Mouse (Mus musculus) fibroblast of lung, adult 2 months (primary cell): Measurements from ENCODE around the gene Hpgd.
A peak's percentile ranks its signal among the peaks of the same experiment; 100 is the strongest.
"Not testable (repeated sequence)": the region's sequence is repeated elsewhere in the genome, so short reads cannot be mapped to it uniquely, and the experiment has no call there.

Experiments
- DNase-seq: peaks from one replicate; pipeline ENCODE4 v3.0.0-alpha.2; 2011; ENCODE audit warnings: low read depth

The Hpgd gene

GRCm38 (mm10) chr8:56294373-56294877, at the start of gene Hpgd:
Gene Hpgd (plus strand): TSS chr8:56294585.
- DNase-seq: no peak

DNA sequence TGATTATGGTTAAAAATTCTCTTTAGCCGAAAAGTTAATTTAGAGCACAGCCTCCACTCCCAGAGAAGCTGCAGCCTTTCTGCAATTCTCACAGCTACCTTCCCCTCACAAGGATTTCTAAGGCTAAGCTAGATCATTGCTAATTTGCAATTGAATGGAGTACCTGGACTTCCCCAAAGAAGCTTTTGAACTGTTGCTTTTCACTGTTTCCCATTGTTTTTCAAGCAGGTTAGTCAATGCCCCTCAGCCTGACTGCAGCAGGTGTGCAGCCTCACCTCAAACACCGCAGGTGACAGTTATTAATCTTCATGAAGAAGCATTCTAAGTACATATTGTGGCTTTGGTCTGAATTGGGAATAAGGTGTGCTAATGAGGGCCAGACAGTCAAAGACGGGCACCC, 42.7 kb upstream of the Hpgd start:
- DNase-seq: not testable (repeated sequence)

DNA sequence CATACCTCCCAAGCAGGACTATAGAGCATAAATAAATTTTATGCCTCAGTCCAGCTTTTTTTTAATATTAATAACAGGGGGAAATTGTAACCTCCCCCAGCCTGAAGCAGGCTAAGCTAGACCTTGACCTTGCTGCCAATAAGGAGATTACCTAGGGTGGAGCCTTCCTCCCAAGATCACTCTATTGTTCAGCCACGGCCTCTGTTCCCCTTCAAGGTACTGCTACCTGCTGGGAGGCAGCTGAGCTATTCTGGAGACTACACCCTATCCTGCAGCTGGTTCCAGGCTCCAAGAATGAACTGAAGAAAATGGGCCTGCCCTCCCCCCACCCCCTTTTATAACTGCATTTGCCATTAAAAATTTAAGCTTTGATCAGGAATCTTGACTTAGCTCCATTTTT, 42.1 kb upstream of the Hpgd start:
- no peak for DNase-seq

- DNase-seq: no peak
These were observed 33.2 kb upstream of the Hpgd start for GRCm38 (mm10) chr8:56261190-56261589.

- DNase-seq: no peak
These were observed 24.4 kb upstream of the Hpgd start for GRCm38 (mm10) chr8:56269687-56270663.

GRCm38 (mm10) chr8:56272934-56273333, 21.5 kb upstream of the Hpgd start:
- DNase-seq: no peak

GRCm38 (mm10) chr8:56275316-56275715, 19.1 kb upstream of the Hpgd start:
- DNase-seq: no peak

- DNase-seq: peak; percentile 54
These were observed 16.4 kb upstream of the Hpgd start for GRCm38 (mm10) chr8:56277810-56278528.

- no peak for DNase-seq
These were observed 15.8 kb upstream of the Hpgd start for GRCm38 (mm10) chr8:56278545-56279063.

DNA sequence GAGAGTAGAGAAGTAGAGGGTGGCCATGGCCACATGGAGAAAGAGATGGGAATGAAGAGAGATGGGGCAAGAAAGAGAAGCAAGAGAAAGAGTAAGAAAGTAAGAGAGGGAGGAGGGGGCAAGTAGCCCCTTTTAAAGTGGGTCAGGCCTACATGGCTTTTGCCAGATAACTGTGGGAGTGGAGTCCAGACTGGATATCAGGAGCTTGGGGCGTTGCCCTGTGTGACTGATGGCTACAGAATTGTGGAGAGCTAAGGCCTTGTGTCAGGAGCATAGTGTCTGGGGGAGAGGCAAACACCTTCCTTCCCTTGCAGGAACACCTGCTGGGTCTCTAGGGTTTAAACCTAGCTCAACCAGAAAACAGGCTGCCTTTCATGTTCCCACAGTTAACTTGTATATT, 10.4 kb upstream of the Hpgd start:
- no peak for DNase-seq

DNA sequence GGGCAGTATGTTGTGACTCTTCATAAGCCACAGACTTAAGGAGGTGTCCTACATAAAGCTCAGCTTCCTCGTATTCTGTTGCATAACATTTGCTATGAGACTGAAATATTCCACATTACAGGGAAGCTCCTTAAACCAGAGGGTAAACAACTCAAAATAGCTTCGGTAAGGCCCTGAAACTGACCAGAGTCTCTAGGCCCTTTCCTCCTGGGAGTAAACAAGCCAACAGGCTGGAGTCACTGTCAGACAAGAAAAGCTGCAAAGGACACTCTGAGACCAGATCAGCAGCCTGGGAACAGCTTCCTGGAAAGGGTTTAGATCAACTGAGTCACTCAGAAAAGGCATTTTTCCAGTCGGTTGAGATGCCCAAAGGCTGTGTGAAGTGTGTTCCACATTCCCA, 9.4 kb upstream of the Hpgd start:
- DNase-seq: no peak

DNA sequence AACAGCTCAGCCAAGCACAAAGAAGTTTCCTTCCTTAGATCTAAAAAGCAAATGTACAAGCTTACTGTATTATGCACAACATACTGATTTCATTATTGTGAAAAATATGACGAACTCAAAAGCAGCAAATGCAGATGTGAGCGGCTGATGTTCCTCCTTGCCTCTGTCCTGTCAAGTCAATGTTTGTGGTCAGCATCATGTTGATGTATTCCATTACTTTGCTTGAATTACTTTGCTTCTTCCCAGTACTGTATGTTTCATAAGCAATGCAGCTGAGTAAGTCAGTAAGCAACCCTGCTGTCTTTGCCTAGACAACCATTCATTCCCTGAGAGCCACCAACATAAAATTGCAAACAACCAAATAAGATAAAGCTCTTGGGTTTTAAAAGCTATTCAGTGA, 7.7 kb upstream of the Hpgd start:
- DNase-seq: no peak

- DNase-seq: no peak
These were observed 6.9 kb upstream of the Hpgd start for GRCm38 (mm10) chr8:56287370-56288072.

GRCm38 (mm10) chr8:56292318-56292717, 2.1 kb upstream of the Hpgd start:
- no peak for DNase-seq

DNA sequence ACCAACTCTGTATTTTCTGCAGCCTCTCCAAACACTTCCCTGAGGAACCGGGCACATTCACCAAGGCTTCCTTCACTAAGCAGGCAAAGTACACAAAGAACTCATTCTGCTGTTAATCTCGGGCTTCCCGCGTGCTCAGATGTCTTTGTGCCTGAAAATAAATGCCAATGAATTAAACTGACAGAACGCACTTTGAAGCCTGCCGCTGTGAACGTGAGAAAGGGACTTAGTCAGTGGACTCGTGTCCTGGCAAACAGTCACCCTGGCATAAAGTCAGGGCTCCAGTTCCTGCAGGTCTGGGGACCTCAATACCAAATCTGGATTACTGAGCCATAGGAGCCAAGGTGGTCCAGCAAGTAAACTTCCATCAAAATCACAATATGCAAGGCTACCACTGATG, 905 bp upstream of the Hpgd start:
- no peak for DNase-seq

GRCm38 (mm10) chr8:56294886-56295555, 636 bp downstream of the Hpgd start:
- no peak for DNase-seq

DNA sequence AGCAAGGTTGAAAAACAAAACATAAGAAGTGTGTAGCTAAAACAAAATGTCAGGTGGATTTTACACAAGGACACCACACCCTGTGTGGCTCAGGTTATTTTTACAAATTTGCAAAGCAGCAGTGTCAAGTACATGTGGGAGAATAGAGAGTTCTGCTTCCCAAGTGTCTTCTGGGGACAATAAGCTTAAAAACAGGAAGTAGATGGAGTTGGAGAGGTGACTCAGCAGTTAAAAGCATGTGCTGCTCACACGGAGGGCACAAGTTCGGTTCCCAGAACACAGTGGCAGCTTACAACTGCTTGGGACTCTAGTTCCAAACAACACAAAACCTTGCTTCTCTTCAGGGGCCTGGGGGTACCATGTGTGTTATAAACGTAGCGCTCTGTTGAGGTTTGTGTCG, 5.0 kb downstream of the Hpgd start:
- no peak for DNase-seq

DNA sequence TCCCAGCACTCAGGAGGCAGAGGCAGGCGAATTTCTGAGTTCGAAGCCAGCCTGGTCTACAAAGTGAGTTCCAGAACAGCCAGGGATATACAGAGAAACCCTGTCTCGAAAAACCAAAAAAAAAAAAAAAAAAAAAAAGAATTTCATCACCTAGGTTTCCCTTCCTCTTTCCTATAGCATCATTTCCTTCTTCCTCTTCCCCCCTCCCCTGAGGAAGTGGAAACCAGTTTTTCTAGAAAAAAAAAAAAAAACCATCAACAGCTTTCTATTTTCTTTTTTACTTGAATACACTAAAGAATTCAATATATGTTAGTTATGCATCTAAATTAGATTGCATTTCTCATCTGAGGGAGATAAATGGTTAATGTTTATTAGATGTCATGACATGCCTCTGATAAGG, 6.9 kb downstream of the Hpgd start:
- not testable (repeated sequence) for DNase-seq

DNA sequence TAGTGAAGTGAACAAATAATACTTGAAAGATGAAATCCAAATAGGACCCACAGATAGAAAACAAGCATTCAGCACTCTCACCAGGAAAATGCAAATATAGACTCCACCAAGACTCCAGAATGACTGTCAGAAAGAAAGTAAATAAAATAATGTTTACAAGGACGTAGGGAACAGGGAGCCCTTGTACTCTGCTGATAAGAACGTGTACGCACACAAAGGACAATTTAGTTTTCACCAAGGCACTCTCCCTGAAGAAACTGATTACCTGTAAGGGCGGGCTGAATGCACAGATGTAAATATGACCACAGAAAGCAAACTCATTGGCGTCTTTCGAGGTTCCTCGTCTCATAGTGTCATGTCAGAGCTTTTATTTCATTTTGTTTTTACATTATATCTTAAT, 10.2 kb downstream of the Hpgd start:
- DNase-seq: no peak

GRCm38 (mm10) chr8:56313622-56314021, 19.2 kb downstream of the Hpgd start:
- no peak for DNase-seq

- no peak for DNase-seq
These were observed 20.8 kb downstream of the Hpgd start for GRCm38 (mm10) chr8:56315189-56315588.

GRCm38 (mm10) chr8:56323276-56323675, 28.9 kb downstream of the Hpgd start:
- no peak for DNase-seq
